In the genomic region with DNA sequence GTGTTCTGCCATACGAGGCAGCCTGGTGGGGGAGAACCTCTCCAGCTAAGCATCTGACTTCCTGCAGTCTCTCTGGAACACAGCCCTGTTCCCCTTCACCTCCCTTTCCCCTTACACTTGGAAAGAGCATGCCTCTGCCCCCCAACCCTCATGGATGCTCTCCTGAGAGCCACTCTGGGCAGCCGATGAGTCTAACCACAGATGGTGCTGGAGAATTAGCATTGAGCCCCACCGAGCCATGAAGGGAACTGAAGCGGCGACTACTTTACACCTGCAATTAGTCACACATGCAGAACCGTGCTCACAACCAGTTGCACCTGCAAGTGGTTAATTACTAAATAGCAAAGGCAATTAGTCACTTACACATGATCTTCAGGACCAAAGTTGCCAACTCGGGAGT, we compare ENCODE assay signal across 17 mouse cellular contexts.
"Had no signal": no experiment of that assay in that cellular context is flagged by ENCODE, and none has a peak within 500 bp of the region (broad histone marks: within the 10 kb centered on the region; RNA-seq: fewer than 3 reads in every experiment).

No protein-coding gene starts in this region.

- DNase-seq: liver, postnatal 0 days; lung, adult 2 months; lung, postnatal 14 days; lung, postnatal 36 days; midbrain, embryonic 14.5 days; right cerebral cortex, postnatal 14 days; thymus, adult 2 months; thymus, postnatal 25 days; thymus, postnatal 4 days had no signal

- H3K27ac ChIP-seq: lung, embryonic 15.5 days; macrophage; neural tube, embryonic 12.5 days; stomach, embryonic 15.5 days; stomach, postnatal 0 days had no signal

- H3K4me1 ChIP-seq: lung, embryonic 15.5 days; megakaryocyte, embryonic 14.5 days; neural tube, embryonic 12.5 days; stomach, embryonic 15.5 days had no signal

- H3K9me3 ChIP-seq: lung, embryonic 15.5 days; neural tube, embryonic 12.5 days; stomach, embryonic 15.5 days had no signal

- H3K4me2 ChIP-seq: lung, embryonic 15.5 days; neural tube, embryonic 12.5 days; stomach, embryonic 15.5 days had no signal

- H3K4me3 ChIP-seq: lung, embryonic 15.5 days; megakaryocyte, embryonic 14.5 days; neural tube, embryonic 12.5 days; stomach, embryonic 15.5 days had no signal

- H3K36me3 ChIP-seq: lung, embryonic 15.5 days; neural tube, embryonic 12.5 days; stomach, embryonic 15.5 days had no signal

- ATAC-seq: liver, postnatal 0 days; lung, postnatal 0 days; midbrain, embryonic 16.5 days had no signal

- H3K27me3 ChIP-seq: lung, embryonic 15.5 days; megakaryocyte, embryonic 14.5 days; neural tube, embryonic 12.5 days; stomach, embryonic 15.5 days had no signal

- H3K9ac ChIP-seq: liver, postnatal 0 days; lung, embryonic 15.5 days; neural tube, embryonic 12.5 days; stomach, embryonic 15.5 days had no signal
